Mouse (Mus musculus): ENCODE measurements at regions not wholly inside any gene's neighbourhood (a gene's known extent, or its start where the extent isn't known, plus 50 kb on each side); places are given as distances from the start of the nearest gene placed in this dataset.

- no peak for DNase-seq
Measured at GRCm38 (mm10) chr15:63724543-63725186, 120.3 kb downstream of the Gsdmc2 start.

- no peak for DNase-seq
Measured at GRCm38 (mm10) chr15:63722991-63723390, 122.0 kb downstream of the Gsdmc2 start.

GRCm38 (mm10) chr15:63721669-63722357 is 123.2 kb downstream of the Gsdmc2 start:
- peak in 1 of 2 experiments; percentile 67 for DNase-seq

GRCm38 (mm10) chr15:63717812-63718211 is 127.2 kb downstream of the Gsdmc2 start:
- no peak for DNase-seq

- DNase-seq: no peak
Measured at GRCm38 (mm10) chr15:63713697-63714096, 131.3 kb downstream of the Gsdmc2 start.

GRCm38 (mm10) chr15:63710381-63710780 is 134.6 kb downstream of the Gsdmc2 start:
- DNase-seq: no peak

- DNase-seq: no peak
Measured at GRCm38 (mm10) chr15:63709270-63709933, 135.6 kb downstream of the Gsdmc2 start.

GRCm38 (mm10) chr15:63704636-63705035 is 140.3 kb downstream of the Gsdmc2 start:
- DNase-seq: no peak

GRCm38 (mm10) chr15:63697831-63698230 is 147.1 kb downstream of the Gsdmc2 start:
- DNase-seq: no peak

- no peak for DNase-seq
Measured at GRCm38 (mm10) chr15:63694150-63694549, 150.8 kb downstream of the Gsdmc2 start.

GRCm38 (mm10) chr15:63693561-63693960 is 151.4 kb downstream of the Gsdmc2 start:
- no peak for DNase-seq

- no peak for DNase-seq
Measured at GRCm38 (mm10) chr15:63692491-63693295, 152.3 kb downstream of the Gsdmc2 start.

GRCm38 (mm10) chr15:63689788-63690575 is 155.0 kb downstream of the Gsdmc2 start:
- no peak for DNase-seq

- DNase-seq: no peak
Measured at GRCm38 (mm10) chr15:63687852-63688251, 157.1 kb downstream of the Gsdmc2 start.

GRCm38 (mm10) chr15:63686954-63687562 is 157.9 kb downstream of the Gsdmc2 start:
- no peak for DNase-seq

GRCm38 (mm10) chr15:63679984-63680925 is 164.7 kb downstream of the Gsdmc2 start:
- DNase-seq: no peak

GRCm38 (mm10) chr15:63678921-63679320 is 166.1 kb downstream of the Gsdmc2 start:
- no peak for DNase-seq

- DNase-seq: no peak
Measured at GRCm38 (mm10) chr15:63675491-63676036, 169.4 kb downstream of the Gsdmc2 start.

GRCm38 (mm10) chr15:63674404-63674803 is 170.6 kb downstream of the Gsdmc2 start:
- DNase-seq: no peak

GRCm38 (mm10) chr15:63671081-63671480 is 173.9 kb downstream of the Gsdmc2 start:
- no peak for DNase-seq

Data from lung, postnatal 4 days (tissue).